Mouse (Mus musculus) cerebellum, postnatal 14 days (tissue): ENCODE measurements around the gene Smpd2.
A peak's percentile ranks its signal among the peaks of the same experiment; 100 is the strongest.

ENCODE experiments used
- DNase-seq, 2 experiments: peaks; one replicate each; pipeline ENCODE4 v3.0.0; 2021; ENCODE audit warnings: mixed read lengths in 2 of 2

Smpd2 gene

GRCm38 (mm10) chr10:41489708-41490517 is at the start of gene Smpd2, which contains the start of gene Ppil6:
Gene Smpd2 (minus strand): TSS chr10:41490369.
Gene Ppil6 (plus strand): TSS chr10:41490439.
- peak; percentile 92 to 94 for DNase-seq

GRCm38 (mm10) chr10:41538986-41539385 is 48.8 kb upstream of the Smpd2 start:
- no peak for DNase-seq

GRCm38 (mm10) chr10:41537983-41538330 is 47.8 kb upstream of the Smpd2 start:
- no peak for DNase-seq

- no peak for DNase-seq
Observed at GRCm38 (mm10) chr10:41537226-41537982, 47.2 kb upstream of the Smpd2 start.

- no peak for DNase-seq
Observed at GRCm38 (mm10) chr10:41536714-41537113, 46.5 kb upstream of the Smpd2 start.

- DNase-seq = no peak
Observed at GRCm38 (mm10) chr10:41535991-41536390, 45.8 kb upstream of the Smpd2 start.

GRCm38 (mm10) chr10:41529972-41530371 is 39.8 kb upstream of the Smpd2 start:
- no peak for DNase-seq

GRCm38 (mm10) chr10:41525696-41526095 is 35.5 kb upstream of the Smpd2 start:
- no peak for DNase-seq

GRCm38 (mm10) chr10:41523386-41523785 is 33.2 kb upstream of the Smpd2 start:
- no peak for DNase-seq

- DNase-seq = no peak
Observed at GRCm38 (mm10) chr10:41520410-41520673, 30.2 kb upstream of the Smpd2 start.

- DNase-seq = peak; percentile 67 to 71
Observed at GRCm38 (mm10) chr10:41519640-41520409, 29.7 kb upstream of the Smpd2 start.

- DNase-seq = peak; percentile 96
Observed at GRCm38 (mm10) chr10:41518981-41519618, 28.9 kb upstream of the Smpd2 start, which contains the start of gene Cd164. Gene Cd164 (plus strand): TSS chr10:41519414.

- peak; percentile 80 to 83 for DNase-seq
Observed at GRCm38 (mm10) chr10:41518508-41518980, 28.4 kb upstream of the Smpd2 start.

- DNase-seq = no peak
Observed at GRCm38 (mm10) chr10:41514921-41515320, 24.8 kb upstream of the Smpd2 start.

- no peak for DNase-seq
Observed at GRCm38 (mm10) chr10:41514301-41514700, 24.1 kb upstream of the Smpd2 start.

GRCm38 (mm10) chr10:41509160-41509559 is 19.0 kb upstream of the Smpd2 start:
- DNase-seq = peak in 1 of 2 experiments; percentile 48

- peak; percentile 87 for DNase-seq
Observed at GRCm38 (mm10) chr10:41505446-41505845, 15.3 kb upstream of the Smpd2 start.

GRCm38 (mm10) chr10:41504996-41505395 is 14.8 kb upstream of the Smpd2 start:
- DNase-seq = no peak

GRCm38 (mm10) chr10:41500941-41501340 is 10.8 kb upstream of the Smpd2 start:
- peak in 1 of 2 experiments; percentile 18 for DNase-seq

- peak in 1 of 2 experiments; percentile 14 for DNase-seq
Observed at GRCm38 (mm10) chr10:41491111-41491510, 942 bp upstream of the Smpd2 start.

GRCm38 (mm10) chr10:41490518-41490873 is 327 bp upstream of the Smpd2 start:
- no peak for DNase-seq

- no peak for DNase-seq
Observed at GRCm38 (mm10) chr10:41489294-41489693, 875 bp downstream of the Smpd2 start.

GRCm38 (mm10) chr10:41488877-41489276 is 1.3 kb downstream of the Smpd2 start:
- no peak for DNase-seq
